Mouse (Mus musculus): ENCODE measurements around the gene Fkbp9. TPM values are rescaled to one million over a fixed set of nuclear protein-coding genes. Genes with fewer than 3 reads are reported as not detected.

The Fkbp9 gene
- polyA plus RNA-seq, 1 experiment from 2014 or later: 113 TPM

GRCm38 (mm10) chr6:56877985-56878384, 46.1 kb downstream of the Fkbp9 start:
- ATAC-seq (replicated peaks; ENCODE audit: low FRiP score, low TSS enrichment, low read depth) (no peak), DNase-seq (ENCODE audit: low spot score) (no peak)
- H3K9me3 ChIP-seq (ENCODE audit: control insufficient read depth, low read length): no peaks in the 10 kb centered on the region
- WGBS: 90% methylated on average over 8 of the region's 8 CpGs
- H3K4me3 ChIP-seq (ENCODE audit: low read depth, low read length): no peak overlapping the region
- no peak overlapping the region for H3K4me2 ChIP-seq (ENCODE audit: low read length)
- H3K4me1 ChIP-seq (replicated peaks; ENCODE audit: control insufficient read depth, insufficient read depth, low read length): no peaks in the 10 kb centered on the region
- no peak overlapping the region for H3K27ac ChIP-seq (ENCODE audit: low read depth)
- no peaks in the 10 kb centered on the region for H3K27me3 ChIP-seq (replicated peaks; ENCODE audit: control insufficient read depth, insufficient read depth, low read length)
- H3K36me3 ChIP-seq (ENCODE audit: control insufficient read depth, insufficient read depth, low read length): peaks cover 68% of the 10 kb centered on the region
- no peak overlapping the region for H3K9ac ChIP-seq (ENCODE audit: low read length)

- H3K4me3 ChIP-seq (ENCODE audit: low read depth, low read length): no peak overlapping the region
- H3K9me3 ChIP-seq (ENCODE audit: control insufficient read depth, low read length): no peaks in the 10 kb centered on the region
- H3K27ac ChIP-seq (ENCODE audit: low read depth): no peak overlapping the region
- 44% methylated on average over 1 of the region's 1 CpGs for WGBS
- ATAC-seq (replicated peaks; ENCODE audit: low FRiP score, low TSS enrichment, low read depth) (peak; percentile 44; the same call in 1 of the 2 replicates), DNase-seq (ENCODE audit: low spot score) (no peak)
- H3K36me3 ChIP-seq (ENCODE audit: control insufficient read depth, insufficient read depth, low read length): peaks cover 73% of the 10 kb centered on the region
- no peaks in the 10 kb centered on the region for H3K27me3 ChIP-seq (replicated peaks; ENCODE audit: control insufficient read depth, insufficient read depth, low read length)
- H3K4me1 ChIP-seq (replicated peaks; ENCODE audit: control insufficient read depth, insufficient read depth, low read length): no peaks in the 10 kb centered on the region
- no peak overlapping the region for H3K9ac ChIP-seq (ENCODE audit: low read length)
- no peak overlapping the region for H3K4me2 ChIP-seq (ENCODE audit: low read length)
Measured at GRCm38 (mm10) chr6:56879352-56879955, 47.6 kb downstream of the Fkbp9 start.

DNA sequence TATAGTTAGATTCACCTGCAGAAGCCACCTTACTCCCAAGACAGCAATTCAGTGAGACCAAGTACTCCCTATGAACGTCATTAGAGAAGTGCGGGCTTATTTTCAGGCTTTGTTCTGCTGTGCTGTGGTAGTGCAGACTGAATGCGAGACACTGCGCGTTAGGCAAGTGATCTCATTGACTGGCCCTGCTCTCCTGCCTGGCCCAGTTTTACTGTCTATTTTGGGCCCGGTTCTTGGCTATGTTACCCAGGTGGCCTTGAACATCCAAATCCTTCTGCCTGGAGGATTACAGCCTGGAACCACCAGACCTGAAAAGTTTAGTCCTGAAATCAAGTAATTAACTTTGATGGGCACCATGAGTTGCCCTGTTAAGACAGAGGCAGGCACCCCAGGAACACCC, 56.7 kb downstream of the Fkbp9 start:
- peaks cover 60% of the 10 kb centered on the region for H3K36me3 ChIP-seq (ENCODE audit: control insufficient read depth, insufficient read depth, low read length)

GRCm38 (mm10) chr6:56890762-56891161, 58.9 kb downstream of the Fkbp9 start:
- no peak overlapping the region for H3K4me3 ChIP-seq (ENCODE audit: low read depth, low read length)
- WGBS: 79% methylated on average over 2 of the region's 2 CpGs
- ATAC-seq (replicated peaks; ENCODE audit: low FRiP score, low TSS enrichment, low read depth) (no peak), DNase-seq (ENCODE audit: low spot score) (no peak)
- H3K27ac ChIP-seq (ENCODE audit: low read depth): no peak overlapping the region
- peaks cover 41% of the 10 kb centered on the region for H3K36me3 ChIP-seq (ENCODE audit: control insufficient read depth, insufficient read depth, low read length)
- no peak overlapping the region for H3K9ac ChIP-seq (ENCODE audit: low read length)
- H3K9me3 ChIP-seq (ENCODE audit: control insufficient read depth, low read length): no peaks in the 10 kb centered on the region
- H3K27me3 ChIP-seq (replicated peaks; ENCODE audit: control insufficient read depth, insufficient read depth, low read length): no peaks in the 10 kb centered on the region
- no peak overlapping the region for H3K4me2 ChIP-seq (ENCODE audit: low read length)
- H3K4me1 ChIP-seq (replicated peaks; ENCODE audit: control insufficient read depth, insufficient read depth, low read length): no peaks in the 10 kb centered on the region

More for the DNA sequence above, 56.7 kb downstream of the Fkbp9 start:
- H3K9me3 ChIP-seq (ENCODE audit: control insufficient read depth, low read length): no peaks in the 10 kb centered on the region
- no peaks in the 10 kb centered on the region for H3K4me1 ChIP-seq (replicated peaks; ENCODE audit: control insufficient read depth, insufficient read depth, low read length)
- no peak for DNase-seq (ENCODE audit: low spot score)
- H3K27ac ChIP-seq (ENCODE audit: low read depth): no peak overlapping the region
- no peak overlapping the region for H3K4me2 ChIP-seq (ENCODE audit: low read length)
- ATAC-seq (replicated peaks; ENCODE audit: low FRiP score, low TSS enrichment, low read depth): no peak
- 95% methylated on average over 6 of the region's 6 CpGs for WGBS
- no peaks in the 10 kb centered on the region for H3K27me3 ChIP-seq (replicated peaks; ENCODE audit: control insufficient read depth, insufficient read depth, low read length)
- H3K4me3 ChIP-seq (ENCODE audit: low read depth, low read length): no peak overlapping the region
- no peak overlapping the region for H3K9ac ChIP-seq (ENCODE audit: low read length)

DNA sequence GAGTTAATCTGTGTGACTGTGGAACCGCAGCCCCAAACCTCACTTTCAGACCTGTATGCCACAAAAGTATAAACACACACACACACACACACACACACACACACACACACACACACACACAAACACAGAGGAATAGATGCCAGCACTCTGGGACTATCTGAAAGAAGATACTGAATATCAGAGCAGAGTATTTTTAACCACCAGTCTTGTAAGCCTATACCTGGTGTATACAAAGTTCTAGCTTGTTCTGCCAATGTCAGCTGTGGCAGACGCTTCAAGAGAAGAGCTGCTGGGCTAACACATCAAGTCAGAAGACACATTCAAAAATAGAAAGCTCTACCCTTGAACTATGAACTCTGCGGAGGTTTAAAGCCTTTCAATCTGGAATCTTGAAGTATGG, 67.7 kb downstream of the Fkbp9 start:
- 68% methylated on average over 3 of the region's 3 CpGs for WGBS
- Histone ChIP-seq H3K4me1 (replicated peaks; ENCODE audit: control insufficient read depth, insufficient read depth, low read length) (peaks cover 18% of the 10 kb centered on the region), H3K27ac (ENCODE audit: low read depth) (no peak overlapping the region), H3K36me3 (ENCODE audit: control insufficient read depth, insufficient read depth, low read length) (no peaks in the 10 kb centered on the region), H3K4me3 (ENCODE audit: low read depth, low read length) (no peak overlapping the region), H3K27me3 (replicated peaks; ENCODE audit: control insufficient read depth, insufficient read depth, low read length) (no peaks in the 10 kb centered on the region), H3K4me2 (ENCODE audit: low read length) (no peak overlapping the region), H3K9ac (ENCODE audit: low read length) (no peak overlapping the region), H3K9me3 (ENCODE audit: control insufficient read depth, low read length) (no peaks in the 10 kb centered on the region)
- no peak for ATAC-seq (replicated peaks; ENCODE audit: low FRiP score, low TSS enrichment, low read depth)
- DNase-seq (ENCODE audit: low spot score): no peak

DNA sequence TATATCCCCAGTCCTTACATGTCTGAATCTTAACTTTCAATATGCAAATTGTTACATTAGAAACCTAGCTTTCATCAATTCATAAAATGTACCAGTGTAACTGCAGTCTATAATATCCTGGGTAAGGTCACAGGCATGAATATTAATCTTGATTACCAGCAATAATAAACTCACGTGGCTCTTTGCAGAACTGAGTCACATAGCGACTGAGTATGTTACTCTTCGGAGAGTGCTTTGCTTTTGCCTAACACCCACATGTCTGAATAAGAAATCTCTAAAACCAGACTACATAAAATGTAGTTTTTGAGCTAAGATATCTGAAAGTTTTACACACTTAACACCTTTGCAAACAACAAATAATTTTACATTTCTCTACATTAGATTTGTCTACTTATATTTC, 69.5 kb downstream of the Fkbp9 start:
- no peaks in the 10 kb centered on the region for H3K36me3 ChIP-seq (ENCODE audit: control insufficient read depth, insufficient read depth, low read length)
- peak overlapping the region; percentile 37 for H3K4me2 ChIP-seq (ENCODE audit: low read length)
- peaks cover 20% of the 10 kb centered on the region for H3K4me1 ChIP-seq (replicated peaks; ENCODE audit: control insufficient read depth, insufficient read depth, low read length)
- H3K9ac ChIP-seq (ENCODE audit: low read length): no peak overlapping the region
- WGBS: 62% methylated on average over 3 of the region's 3 CpGs
- H3K4me3 ChIP-seq (ENCODE audit: low read depth, low read length): no peak overlapping the region
- no peak overlapping the region for H3K27ac ChIP-seq (ENCODE audit: low read depth)
- DNase-seq (ENCODE audit: low spot score) (no peak), ATAC-seq (replicated peaks; ENCODE audit: low FRiP score, low TSS enrichment, low read depth) (no peak)
- no peaks in the 10 kb centered on the region for H3K27me3 ChIP-seq (replicated peaks; ENCODE audit: control insufficient read depth, insufficient read depth, low read length)
- no peaks in the 10 kb centered on the region for H3K9me3 ChIP-seq (ENCODE audit: control insufficient read depth, low read length)

GRCm38 (mm10) chr6:56901824-56902386, 70.0 kb downstream of the Fkbp9 start:
- H3K9me3 ChIP-seq (ENCODE audit: control insufficient read depth, low read length): no peaks in the 10 kb centered on the region
- H3K4me2 ChIP-seq (ENCODE audit: low read length): peak overlapping the region; percentile 37
- H3K27me3 ChIP-seq (replicated peaks; ENCODE audit: control insufficient read depth, insufficient read depth, low read length): no peaks in the 10 kb centered on the region
- peaks cover 20% of the 10 kb centered on the region for H3K4me1 ChIP-seq (replicated peaks; ENCODE audit: control insufficient read depth, insufficient read depth, low read length)
- peak; percentile 89 for ATAC-seq (replicated peaks; ENCODE audit: low FRiP score, low TSS enrichment, low read depth)
- no peak overlapping the region for H3K4me3 ChIP-seq (ENCODE audit: low read depth, low read length)
- peak overlapping the region; percentile 33; the same call in 1 of the 2 replicates for H3K27ac ChIP-seq (ENCODE audit: low read depth)
- peak; percentile 78 for DNase-seq (ENCODE audit: low spot score)
- H3K36me3 ChIP-seq (ENCODE audit: control insufficient read depth, insufficient read depth, low read length): no peaks in the 10 kb centered on the region
- no peak overlapping the region for H3K9ac ChIP-seq (ENCODE audit: low read length)
- 48% methylated on average over 12 of the region's 12 CpGs for WGBS

DNA sequence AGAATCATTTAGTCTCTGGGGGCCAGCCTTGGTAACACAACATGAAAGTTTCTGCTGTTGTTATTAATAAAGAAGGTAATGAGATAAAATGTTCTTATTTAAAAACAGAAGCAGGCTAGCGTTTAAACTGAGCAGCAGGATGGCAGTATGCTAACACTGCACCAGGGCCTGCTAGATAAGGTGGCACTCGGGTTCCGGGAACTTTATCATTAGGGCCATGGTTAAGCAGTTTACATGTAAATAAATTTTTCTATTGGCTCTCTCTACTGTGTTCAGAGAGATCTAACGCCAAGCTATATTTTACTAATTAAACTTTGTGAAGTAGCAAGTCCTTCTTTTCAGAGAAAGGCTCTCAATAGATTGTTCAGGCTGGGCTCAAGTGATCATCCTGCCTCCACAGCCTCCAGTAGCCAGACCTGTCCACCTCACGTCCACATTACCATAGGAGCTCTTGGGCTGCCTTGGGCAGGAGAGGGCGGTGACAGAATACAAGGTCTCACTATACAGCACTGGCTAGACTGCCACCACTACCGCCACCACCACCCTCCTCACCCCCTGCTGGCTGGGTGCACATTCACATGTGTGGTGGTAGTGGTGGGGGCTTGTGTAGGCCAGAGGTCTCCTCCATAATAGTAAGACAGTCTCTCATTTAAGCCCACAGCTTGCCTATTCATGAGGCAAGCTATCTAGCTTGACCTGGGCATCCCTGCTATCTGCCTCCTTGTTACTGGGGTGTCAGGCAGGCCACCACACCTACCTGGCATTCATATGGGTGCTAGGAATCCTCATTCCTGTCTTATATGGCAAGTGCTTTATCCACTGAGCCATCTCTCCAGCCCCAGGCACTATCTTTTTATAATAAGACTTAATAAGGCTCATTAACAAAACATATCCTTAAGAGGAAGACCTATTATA, 71.0 kb downstream of the Fkbp9 start:
- H3K4me1 ChIP-seq (replicated peaks; ENCODE audit: control insufficient read depth, insufficient read depth, low read length): peaks cover 20% of the 10 kb centered on the region
- no peak for ATAC-seq (replicated peaks; ENCODE audit: low FRiP score, low TSS enrichment, low read depth)
- no peaks in the 10 kb centered on the region for H3K9me3 ChIP-seq (ENCODE audit: control insufficient read depth, low read length)
- no peaks in the 10 kb centered on the region for H3K27me3 ChIP-seq (replicated peaks; ENCODE audit: control insufficient read depth, insufficient read depth, low read length)
- H3K9ac ChIP-seq (ENCODE audit: low read length): no peak overlapping the region
- 83% methylated on average over 7 of the region's 7 CpGs for WGBS
- no peak for DNase-seq (ENCODE audit: low spot score)
- no peak overlapping the region for H3K4me2 ChIP-seq (ENCODE audit: low read length)
- H3K27ac ChIP-seq (ENCODE audit: low read depth): no peak overlapping the region
- H3K36me3 ChIP-seq (ENCODE audit: control insufficient read depth, insufficient read depth, low read length): no peaks in the 10 kb centered on the region
- H3K4me3 ChIP-seq (ENCODE audit: low read depth, low read length): no peak overlapping the region

Measured in intestine, embryonic 14.5 days (tissue).